Mouse (Mus musculus): ENCODE results near the gene Adamts20.
"Not testable (repeated sequence)": the region's sequence is repeated elsewhere in the genome, so short reads cannot be mapped to it uniquely, and the experiment has no call there.

Gene Adamts20

DNA sequence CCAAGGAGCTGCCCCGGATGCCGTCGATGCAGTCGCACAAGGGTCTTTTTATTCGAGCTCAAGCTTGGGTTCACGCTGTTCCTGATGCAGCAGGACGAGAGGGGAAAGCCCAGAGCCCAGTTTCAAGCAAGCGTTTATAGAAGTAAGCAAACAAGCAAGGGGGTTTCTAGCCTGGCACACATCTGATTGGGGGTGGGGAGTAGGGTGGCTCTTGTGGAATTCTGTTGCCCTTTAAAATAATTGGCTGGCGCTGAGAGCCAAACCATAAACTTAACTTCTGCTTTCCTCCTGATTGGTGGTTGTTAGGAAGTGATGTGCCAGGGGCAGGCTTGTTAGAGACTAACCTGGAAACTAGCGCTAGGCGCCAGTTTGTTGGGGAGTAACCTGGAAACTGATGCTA is at the start of gene Adamts20:
Gene Adamts20 (minus strand): TSS at position 101 of the 400 bp plus-strand sequence.
- no peak for DNase-seq (ENCODE audit: low spot score)

DNA sequence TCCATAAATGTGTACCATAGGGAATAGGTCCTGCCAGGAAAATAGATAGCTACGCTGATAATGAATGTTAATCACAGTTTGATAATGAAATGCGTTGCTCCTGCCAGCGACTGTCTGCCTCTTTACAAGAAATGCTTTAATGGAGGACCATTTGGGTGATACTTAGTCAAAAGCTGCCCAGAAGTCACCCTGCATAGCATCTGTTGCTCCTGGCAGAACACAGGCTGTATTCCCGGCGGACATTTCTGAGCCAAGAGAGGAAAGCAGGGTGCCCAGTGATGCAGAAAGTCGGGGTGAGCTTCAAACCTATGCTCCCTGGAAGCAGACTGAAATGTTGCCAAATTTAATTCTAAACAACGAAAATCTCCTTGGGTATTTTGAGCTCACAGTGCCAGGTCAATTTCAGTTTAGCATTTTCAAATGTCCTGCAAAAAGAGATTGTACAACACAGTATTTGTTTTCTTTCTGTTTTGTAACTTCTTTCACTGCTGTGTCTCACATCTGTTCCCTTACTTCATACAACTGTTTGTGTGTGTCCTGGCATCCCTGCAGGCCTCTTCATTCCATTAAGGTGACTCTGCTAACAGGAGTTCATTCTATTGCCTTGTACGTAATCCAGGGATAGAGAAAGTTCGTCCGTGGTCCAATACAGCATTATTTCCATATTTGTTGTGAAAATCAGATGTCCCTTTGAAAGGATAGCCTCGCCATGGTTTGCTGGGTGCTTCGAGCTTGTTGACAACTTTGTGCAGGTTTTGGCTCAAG is 38.4 kb upstream of the Adamts20 start:
- DNase-seq (ENCODE audit: low spot score) = no peak

DNA sequence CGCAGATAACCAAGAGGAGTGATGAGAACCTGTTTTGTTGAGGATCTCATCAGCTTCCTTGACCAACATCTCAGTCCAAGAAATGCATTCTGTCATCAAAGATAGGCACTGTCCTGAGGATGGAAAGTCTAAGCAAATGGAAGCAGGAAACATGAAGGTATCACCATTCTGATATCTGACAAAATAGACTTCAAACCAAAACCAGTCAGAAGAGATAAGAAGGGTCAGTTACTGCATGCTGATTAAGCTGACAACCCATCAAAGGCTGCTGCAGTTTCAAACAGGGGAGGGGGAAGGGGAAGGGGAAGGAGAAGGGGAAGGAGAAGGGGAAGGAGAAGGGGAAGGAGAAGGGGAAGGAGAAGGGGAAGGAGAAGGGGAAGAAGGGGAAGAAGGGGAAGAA is 34.0 kb upstream of the Adamts20 start:
- DNase-seq (ENCODE audit: low spot score) = no peak

DNA sequence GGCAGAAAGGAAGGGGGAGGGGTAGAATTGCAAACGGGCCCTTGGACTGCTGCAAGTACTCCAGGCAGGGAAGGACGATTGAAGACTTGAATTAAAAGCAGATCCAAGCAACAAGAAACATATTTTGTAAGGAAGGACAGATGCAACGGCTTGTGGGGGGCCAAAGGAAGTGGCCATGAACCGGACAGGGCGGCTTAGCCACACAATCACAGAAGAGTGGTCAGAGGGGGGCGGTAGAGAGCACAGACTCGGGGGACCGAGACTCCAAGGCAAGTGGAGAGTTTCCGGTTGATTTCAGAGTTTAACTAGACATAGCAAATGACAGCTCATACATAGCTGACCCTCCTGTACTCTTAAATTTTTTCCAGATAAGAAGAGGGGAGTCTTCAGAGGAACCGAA is 30.7 kb upstream of the Adamts20 start:
- no peak for DNase-seq (ENCODE audit: low spot score)

DNA sequence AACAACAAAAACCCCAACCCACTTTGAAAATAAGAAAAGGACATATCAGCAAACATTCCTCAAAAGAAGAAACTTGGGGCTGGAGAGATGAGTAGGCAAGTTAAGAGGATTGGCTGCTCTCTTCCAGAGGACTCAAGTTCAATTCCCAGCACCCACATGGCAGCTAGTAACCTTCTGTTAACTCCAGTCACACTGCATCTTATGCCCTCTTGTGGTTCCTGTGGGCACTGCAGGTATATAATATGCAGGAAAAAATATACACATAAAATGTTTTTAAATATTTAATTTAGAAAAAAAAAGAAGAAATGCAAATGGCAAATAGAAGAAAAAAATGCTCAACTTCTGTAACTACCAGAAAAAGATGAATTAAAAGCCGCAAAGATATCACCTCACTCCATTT is 29.2 kb upstream of the Adamts20 start:
- no peak for DNase-seq (ENCODE audit: low spot score)

DNA sequence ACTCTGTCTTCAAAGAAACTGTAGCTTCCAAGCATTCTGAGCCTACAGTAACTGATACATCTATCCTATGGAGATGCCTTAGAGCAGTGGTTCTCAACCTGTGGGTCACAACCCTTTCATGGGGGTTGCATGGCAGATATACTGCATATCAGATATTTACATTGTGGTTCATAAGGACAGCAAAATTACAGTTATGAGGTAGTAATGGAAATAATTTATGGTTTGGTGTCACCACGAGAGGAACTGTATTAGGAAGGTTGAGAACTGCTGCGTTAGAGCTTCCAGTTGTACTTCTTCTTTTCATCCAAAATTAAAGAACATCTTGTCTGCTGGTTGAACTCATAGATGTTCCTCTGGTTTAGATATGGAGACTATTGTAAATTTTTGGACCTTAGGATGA is 24.2 kb upstream of the Adamts20 start:
- no peak for DNase-seq (ENCODE audit: low spot score)

DNA sequence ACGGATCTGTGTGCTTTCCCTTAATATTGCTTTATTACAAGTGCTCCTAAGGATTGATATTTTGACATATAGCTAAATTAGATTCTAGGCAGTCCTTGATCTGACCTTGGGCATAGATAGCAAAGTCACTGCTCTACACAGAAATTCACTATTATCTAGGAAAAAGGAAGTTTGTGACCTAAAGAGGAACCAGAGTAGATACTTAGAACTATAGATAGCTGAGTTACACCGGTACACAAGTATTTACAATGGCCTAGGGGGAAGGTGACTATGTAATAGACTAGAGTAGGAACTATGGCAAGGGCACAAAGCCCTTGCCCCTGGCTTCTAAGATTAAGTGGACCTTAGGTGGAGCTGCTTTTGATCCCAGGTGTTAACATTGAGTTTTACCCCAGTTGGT is 22.8 kb upstream of the Adamts20 start:
- not testable (repeated sequence) for DNase-seq (ENCODE audit: low spot score)

DNA sequence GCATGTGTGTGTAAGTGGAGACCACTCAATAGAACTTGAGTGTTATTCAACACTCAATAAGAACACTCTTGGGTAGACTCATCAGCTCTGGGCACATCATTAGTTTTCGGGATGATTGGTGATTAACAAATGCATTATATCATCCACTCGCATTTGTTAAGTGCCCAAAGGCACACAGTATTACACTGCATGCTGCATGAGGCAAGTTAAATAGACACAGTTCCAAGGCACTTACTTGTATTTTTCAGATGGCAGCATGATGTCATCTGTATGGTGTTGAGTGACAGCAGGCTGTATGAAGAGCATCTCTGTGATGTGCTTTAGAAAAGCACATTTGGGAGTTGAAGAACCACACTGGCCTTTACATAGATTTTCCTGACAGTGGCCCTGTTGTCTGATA is 17.3 kb upstream of the Adamts20 start:
- no peak for DNase-seq (ENCODE audit: low spot score)

DNA sequence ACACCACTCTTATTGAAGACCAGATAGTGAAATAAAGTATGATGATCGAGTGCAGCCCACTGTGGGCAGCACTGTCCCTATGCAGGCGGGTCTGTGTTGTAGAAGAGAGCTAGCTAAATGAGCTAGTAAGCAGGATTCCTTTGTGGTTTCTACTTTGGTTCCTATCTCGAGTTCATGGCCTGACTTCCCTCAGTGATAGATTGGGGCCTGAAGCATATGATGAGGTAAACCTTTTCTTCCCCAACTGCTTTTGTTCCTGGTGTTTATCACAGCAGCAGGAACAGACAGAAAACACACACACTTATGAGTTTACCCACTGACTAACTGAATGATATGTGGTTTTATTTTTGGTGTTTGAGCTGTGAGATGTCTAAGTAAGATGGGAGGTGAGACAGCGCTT is 15.6 kb upstream of the Adamts20 start:
- no peak for DNase-seq (ENCODE audit: low spot score)

DNA sequence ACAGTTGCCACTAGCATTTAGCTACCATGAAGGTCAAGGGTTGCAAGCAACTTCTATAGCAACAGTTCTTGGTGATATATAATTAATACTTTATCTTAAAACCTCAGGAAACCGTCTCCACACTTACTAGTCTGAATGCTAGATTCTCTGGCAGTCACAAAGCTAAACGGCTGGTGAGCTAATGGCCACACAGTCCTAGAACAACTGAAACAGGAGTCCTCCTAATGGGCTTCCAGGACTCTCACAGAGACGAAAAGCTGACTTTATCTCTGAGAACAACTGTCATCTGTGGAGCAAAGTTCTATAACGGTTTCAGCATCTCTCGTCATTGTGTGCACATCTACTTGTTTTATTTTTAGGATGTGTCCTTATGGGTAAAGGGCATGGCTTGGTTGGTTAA is 15.0 kb upstream of the Adamts20 start:
- DNase-seq (ENCODE audit: low spot score) = no peak

DNA sequence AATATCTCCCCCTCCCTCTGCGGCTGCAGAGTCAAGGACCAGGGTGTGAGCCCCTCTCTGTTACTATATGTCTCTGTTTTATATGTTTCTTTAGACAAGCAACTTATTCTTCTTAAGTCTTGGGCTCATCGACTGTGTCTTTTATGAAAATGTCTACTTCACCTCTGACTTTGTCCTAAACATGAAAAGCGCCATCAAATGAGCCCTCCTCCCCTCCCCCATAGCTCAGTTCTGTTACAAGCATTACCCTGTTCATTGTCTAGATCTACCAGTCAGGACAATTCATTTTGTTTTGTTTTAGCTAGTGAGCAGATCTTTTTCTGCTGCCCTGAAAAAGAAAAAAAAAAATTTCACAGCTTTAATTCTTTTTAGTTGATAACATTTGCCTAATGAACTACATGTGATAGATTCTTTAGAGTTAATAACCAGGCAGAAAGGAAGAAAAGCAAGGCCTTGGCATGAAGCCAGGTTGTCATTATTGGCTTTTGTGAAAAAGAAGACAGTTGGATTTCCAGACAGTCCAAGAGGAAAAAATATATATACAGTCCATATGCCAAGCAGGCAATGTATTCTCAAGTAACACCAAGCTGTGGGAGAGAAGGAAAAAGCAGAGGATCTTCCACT is 14.4 kb upstream of the Adamts20 start:
- DNase-seq (ENCODE audit: low spot score) = no peak

DNA sequence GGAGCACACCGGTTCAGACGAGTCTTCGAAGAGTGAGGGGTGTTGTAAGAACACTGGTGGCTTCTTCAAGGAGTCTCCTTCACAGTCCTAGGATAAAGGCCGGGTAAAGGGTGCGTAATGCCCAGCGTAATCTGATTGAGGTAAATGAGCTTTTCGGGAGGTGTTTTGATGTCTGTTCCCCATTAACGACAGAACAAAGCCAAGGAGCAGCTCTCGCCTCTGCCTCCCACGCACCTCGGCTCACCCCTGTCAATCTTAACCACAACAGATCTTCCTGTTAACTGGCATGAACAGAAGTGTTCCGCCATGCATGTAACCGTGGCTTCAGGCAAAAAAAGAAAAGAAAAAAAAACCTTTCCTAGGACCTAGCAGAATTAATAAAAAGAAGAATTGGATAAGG is 13.5 kb upstream of the Adamts20 start:
- DNase-seq (ENCODE audit: low spot score) = no peak

DNA sequence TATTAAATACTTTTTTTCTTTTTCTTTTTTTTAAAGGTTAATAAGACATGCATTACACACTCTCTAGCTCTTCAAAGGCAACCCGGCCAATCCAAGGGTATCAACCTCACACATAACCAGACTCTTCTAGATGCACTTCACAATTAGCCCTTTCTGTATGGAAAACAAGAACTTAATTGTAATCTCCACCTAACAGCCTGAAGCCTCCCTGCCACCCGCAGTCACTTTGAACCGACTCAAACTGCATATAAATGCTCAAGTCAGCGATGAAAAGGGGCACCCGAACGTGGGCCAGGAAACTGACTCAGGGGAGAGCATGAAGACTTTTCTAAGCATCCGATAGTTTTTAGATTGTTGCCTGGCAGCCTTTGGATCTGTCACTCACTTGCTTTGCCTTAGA is 12.1 kb upstream of the Adamts20 start:
- no peak for DNase-seq (ENCODE audit: low spot score)

DNA sequence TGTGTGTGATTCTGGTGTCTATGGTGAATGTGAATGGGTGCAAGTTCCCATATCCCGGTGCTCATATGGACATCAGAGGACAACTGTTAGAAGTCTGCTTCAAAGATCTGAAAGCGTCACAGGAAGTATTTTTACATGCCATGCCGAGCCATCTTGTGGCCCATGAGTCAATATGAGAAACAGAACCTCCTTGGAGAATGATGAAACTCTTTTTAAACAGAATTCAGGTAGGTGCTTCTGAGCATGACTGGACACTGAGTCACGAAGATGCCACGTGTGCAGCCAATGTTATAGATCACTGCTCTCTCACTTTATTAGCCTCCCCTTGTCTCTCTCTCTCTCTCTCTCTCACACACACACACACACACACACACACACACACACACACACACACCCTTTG is 10.8 kb upstream of the Adamts20 start:
- DNase-seq (ENCODE audit: low spot score) = no peak

DNA sequence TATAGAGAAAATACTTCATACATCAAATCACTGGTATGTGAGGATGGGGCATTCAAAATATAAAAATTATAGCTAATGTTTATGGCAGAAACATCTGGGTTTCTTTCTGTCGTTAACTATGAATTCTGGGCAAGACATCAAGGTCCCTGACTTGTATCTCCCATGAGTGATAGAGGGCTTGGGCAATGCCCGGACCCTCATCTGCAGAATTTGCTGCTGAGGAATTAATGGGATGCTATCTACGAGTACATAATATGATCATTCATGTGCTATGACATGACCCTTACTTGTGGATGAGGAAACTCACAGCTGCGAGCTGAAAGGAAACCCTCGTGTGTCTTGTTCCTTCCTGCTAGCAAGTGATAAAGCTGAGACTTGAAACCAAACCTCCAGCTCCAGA is 5.1 kb upstream of the Adamts20 start:
- DNase-seq (ENCODE audit: low spot score) = no peak

DNA sequence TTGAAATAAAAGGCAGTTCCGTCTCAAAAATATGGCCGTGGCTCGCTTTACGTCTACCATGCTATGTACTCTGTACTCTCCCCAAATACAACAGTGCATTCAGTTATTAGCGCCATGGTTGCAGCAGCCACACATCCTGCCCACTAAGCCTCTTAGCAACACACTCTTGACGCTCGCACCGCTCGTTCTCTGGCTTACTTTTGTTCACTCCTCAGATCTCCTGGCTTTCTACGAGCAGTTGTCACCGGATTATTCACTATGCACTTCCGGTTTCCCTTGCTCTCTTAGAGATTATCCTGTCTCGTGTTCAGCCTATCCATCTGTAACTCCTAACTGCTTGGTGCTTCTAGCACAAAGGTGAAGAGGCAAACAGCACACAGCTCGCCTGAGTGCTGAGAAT is 337 bp downstream of the Adamts20 start:
- no peak for DNase-seq (ENCODE audit: low spot score)

DNA sequence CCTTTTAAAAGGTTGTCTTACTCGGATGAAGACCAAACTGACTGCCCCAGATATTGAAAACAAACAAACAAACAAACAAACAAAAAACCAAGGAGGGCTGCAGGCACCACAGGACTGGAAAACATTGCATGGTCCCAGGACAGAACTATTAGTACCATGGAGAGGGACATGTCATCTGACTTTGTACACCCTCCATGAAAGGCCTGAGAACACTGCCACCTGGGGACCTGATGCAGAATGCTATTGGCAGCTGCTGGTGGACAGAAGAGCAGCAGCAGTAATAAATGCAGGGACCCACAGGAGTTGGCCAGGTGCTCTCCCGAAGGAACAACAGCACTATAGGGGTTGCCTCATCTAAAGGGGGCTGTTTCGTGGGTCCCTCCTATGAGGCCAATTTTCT is 2.0 kb downstream of the Adamts20 start:
- no peak for DNase-seq (ENCODE audit: low spot score)

DNA sequence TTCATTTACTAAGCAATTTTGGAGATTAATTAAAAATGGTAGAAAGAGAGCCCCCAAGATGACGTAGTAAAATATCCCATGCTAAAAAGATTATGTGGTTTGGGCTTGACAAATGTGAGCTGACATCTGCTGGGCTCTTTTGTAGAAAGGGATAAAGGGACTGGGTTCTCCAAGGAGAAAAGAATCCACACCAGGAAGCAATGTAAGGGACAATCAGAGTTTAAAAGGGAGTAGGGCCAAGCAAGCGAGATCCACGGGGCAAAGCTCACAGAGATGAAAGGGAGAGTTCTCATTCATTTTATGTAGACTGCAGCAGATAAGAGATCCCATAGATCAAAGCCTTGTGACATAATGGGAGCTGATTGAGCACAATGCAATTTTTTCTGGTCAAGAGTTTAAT is 3.0 kb downstream of the Adamts20 start:
- no peak for DNase-seq (ENCODE audit: low spot score)

DNA sequence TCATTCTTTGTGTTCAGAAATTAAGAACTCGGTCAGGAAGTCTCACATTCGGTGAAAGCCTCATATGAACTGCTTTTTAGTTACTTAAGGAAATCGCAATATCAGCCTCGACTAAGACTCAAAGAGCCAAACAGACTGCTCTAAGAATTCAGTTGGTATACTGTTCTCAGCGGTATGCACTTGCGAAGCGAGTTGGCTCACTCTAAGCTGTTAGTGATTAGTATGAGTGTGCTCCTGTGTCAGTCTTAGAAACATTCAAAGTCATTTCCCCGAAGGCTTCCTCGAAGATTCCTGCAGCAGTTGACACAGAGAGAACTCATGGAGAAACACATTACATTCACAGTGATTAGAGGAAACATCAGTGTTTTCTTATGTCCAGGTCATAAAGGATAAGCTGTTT is 4.1 kb downstream of the Adamts20 start:
- DNase-seq (ENCODE audit: low spot score) = no peak

DNA sequence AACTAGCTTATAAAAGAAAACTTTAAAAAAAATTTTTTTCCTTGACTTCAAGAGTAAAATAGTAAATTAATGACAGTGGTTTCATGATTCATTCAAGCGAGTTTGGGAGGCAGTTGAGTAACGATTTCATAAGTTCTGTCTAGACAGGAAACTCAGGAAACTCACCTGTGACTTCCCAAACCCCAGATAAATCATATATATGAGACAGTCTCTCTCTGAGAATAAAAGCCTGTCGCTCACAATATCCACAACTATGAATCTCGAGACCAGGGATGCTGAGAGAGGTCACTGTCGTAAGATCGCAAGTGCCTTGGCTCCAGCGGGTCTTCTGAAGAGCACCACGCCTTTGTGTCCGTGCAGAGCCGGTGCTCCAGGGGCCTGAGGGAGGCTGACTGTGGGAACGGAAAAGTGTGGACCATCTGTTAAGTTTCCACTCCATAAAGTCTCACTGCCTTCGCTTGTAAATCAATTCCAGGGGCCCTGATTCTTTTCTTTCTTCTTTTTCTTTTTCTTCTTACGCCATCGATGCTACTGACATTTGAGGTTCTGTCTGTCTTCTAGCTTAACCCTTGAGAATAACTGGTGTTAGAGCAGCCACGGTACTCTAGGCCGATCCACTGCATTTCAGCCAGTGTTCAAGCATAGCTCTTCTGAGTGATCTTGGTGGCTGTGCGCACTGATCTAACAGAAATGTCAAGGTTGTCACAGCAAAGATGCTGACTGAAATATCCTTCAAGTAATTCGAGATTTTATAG is 7.4 kb downstream of the Adamts20 start:
- DNase-seq (ENCODE audit: low spot score) = no peak

DNA sequence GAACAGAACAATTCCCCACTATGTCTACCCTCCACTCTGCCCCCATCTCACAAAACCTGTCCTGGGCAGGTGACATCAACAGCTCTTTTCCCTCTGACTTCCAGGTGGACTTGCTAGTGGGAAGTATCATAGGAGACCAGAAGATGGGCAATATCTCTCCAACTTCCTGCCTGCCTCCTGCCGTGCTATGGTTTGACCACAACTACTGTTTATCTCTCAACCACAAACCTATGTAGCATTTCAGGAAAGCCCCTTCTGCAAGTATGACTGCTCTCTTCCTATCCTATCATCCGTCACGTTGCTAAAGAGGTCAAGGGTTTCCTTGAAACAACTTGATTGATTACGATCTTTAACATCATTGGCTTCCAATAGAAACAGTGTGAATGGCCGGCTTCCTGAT is 12.4 kb downstream of the Adamts20 start:
- no peak for DNase-seq (ENCODE audit: low spot score)

DNA sequence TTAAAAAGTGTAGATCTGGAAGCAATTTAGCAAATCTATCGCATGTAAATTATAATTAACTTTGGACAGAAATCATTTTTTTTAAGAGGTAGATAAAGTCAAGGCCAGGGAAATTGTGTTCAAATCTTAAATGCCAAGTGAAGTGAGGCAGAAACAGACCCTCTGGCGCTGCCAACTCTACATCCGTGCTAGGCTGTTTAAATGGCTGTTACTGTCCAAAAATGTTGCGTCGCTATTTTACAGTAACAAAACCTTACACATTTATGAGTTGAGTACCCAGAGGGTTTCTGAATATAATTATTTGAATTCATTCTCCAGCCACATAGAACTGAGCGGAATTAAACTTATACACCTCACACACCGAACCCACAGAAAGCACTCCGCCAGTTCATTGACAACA is 13.6 kb downstream of the Adamts20 start:
- no peak for DNase-seq (ENCODE audit: low spot score)

DNA sequence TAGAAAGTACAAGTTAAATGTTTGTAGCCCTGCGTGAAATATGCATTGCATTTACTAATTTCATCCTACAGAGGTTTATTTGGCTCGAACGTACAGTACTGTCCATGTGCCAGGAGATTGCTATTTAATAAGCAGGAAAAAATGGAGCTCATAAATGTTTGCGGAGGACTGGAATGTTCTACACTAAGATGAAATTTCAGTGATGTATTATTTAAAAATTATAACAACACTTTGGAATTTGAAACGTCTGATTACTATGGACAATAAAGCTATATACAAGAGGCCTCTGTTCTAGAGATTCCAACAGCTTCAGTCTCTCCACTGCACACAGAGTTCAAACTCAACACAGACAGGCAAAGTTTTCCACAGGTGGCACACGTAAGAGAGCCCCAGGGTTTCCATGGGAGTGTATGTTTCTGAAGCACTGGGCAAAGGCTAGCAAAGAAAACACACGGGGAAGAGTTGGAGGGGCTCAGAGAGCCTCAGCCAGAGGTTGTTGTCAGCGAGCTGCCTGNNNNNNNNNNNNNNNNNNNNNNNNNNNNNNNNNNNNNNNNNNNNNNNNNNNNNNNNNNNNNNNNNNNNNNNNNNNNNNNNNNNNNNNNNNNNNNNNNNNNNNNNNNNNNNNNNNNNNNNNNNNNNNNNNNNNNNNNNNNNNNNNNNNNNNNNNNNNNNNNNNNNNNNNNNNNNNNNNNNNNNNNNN is 20.6 kb downstream of the Adamts20 start:
- DNase-seq (ENCODE audit: low spot score) = no peak

Data from urinary bladder, postnatal 25 days (tissue).